Mouse (Mus musculus) small intestine, adult 2 months (tissue): ENCODE measurements around the gene Lpgat1.

Experiments
- CTCF ChIP-seq: fragments of 200-500 bp; IDR thresholded peaks from 2 replicates; pipeline ENCODE4 v1.5.1; 2012; ENCODE audit warnings: low read depth, mild to moderate bottlenecking, control low read depth, inconsistent platforms, low read length, moderate library complexity, mixed read lengths; ENCODE audit not compliant: insufficient replicate concordance, insufficient read length; ENCODE audit errors: extremely low read depth
- POLR2A ChIP-seq: fragments of 200-500 bp; IDR thresholded peaks from 2 replicates; pipeline ENCODE4 v1.6.1; 2012; ENCODE audit warnings: low read depth, mild to moderate bottlenecking, control low read depth, inconsistent platforms, low read length, moderate library complexity

GRCm38 (mm10) chr1:191717601-191718498 is at the start of gene Lpgat1:
- no peak for TF ChIP-seq CTCF
- TF ChIP-seq POLR2A: no peak; the same call in 1 of the 2 replicates
